Mouse (Mus musculus): ENCODE data around the gene Il16.

Il16 gene

DNA sequence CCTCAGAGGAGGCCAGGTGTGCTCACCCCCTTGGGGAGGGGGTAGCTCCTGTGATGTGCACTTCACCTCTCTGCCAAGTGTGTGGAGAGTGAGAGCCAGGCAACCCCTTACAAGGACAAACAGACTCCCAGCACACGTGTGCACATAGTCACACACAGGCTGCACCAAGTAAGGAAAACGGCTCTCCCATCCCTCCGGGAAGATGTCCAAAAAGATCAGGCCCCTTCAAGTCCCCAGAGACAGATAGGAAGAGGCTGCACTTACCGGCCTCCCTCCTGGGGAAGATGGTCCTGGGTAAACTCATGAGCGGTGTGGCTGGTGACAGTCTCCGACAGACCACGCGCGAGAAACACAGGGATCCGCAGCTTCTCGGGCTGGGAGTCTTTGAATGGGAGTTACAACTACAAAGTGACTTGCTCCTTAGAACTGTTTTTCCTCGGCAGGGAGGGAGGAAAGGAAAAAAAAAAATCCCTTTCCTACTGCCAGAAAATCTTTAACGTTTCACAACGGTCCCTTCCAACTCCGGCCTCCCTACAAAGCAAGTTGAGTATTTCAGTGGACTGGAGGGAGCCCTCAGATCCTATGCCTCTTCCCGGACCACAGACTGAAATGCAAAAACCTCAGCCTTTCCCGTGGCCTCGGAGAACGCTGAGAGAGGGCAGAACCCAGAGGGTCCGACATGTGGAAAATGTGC, at the start of gene Il16:
TSS of gene Il16 (minus strand) at position 314 of the 694 bp plus-strand sequence.
- no peak for DNase-seq (ENCODE audit: low spot score in 2 of 2)

- DNase-seq (ENCODE audit: low spot score in 2 of 2) = no peak
Measured at GRCm38 (mm10) chr7:83794705-83795104, 49.2 kb upstream of the Il16 start, which contains the start of gene Cfap161. Gene Cfap161, minus strand, starts transcription at chr7:83794880.

- DNase-seq (ENCODE audit: low spot score in 2 of 2) = no peak
Measured at GRCm38 (mm10) chr7:83794006-83794683, 48.6 kb upstream of the Il16 start.

- DNase-seq (ENCODE audit: low spot score in 2 of 2) = no peak
Measured at GRCm38 (mm10) chr7:83780881-83781280, 35.4 kb upstream of the Il16 start.

- DNase-seq (ENCODE audit: low spot score in 2 of 2) = no peak
Measured at GRCm38 (mm10) chr7:83780026-83780425, 34.5 kb upstream of the Il16 start.

- no peak for DNase-seq (ENCODE audit: low spot score in 2 of 2)
Measured at GRCm38 (mm10) chr7:83779028-83779427, 33.5 kb upstream of the Il16 start.

GRCm38 (mm10) chr7:83778516-83778915, 33.0 kb upstream of the Il16 start:
- no peak for DNase-seq (ENCODE audit: low spot score in 2 of 2)

GRCm38 (mm10) chr7:83774721-83775120, 29.2 kb upstream of the Il16 start:
- DNase-seq (ENCODE audit: low spot score in 2 of 2) = peak in 1 of 2 experiments; percentile 20

GRCm38 (mm10) chr7:83763674-83764073, 18.1 kb upstream of the Il16 start:
- no peak for DNase-seq (ENCODE audit: low spot score in 2 of 2)

DNA sequence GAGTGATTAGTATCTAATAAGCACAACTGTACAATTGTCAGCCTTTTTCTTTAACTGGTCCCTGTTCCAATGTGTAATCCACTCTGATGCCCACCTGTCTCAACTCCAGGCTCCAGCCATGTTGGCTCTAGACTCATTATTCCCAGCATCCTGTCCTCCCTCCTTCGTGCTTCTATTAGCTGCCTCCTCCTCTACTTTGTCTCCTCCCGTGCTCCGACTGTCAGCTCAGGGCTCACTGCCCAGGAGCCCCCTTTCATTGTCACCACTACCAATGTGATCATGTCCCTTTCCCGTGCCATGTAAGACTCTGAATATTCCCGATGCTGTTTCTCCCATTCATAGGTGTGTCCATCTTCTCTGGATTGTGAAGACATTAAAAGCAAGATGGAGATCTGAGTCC, 16.8 kb upstream of the Il16 start:
- no peak for DNase-seq (ENCODE audit: low spot score in 2 of 2)

GRCm38 (mm10) chr7:83751055-83751454, 5.5 kb upstream of the Il16 start:
- no peak for DNase-seq (ENCODE audit: low spot score in 2 of 2)

- DNase-seq (ENCODE audit: low spot score in 2 of 2) = no peak
Measured at GRCm38 (mm10) chr7:83748405-83748804, 2.9 kb upstream of the Il16 start.

- no peak for DNase-seq (ENCODE audit: low spot score in 2 of 2)
Measured at GRCm38 (mm10) chr7:83746107-83746687, 671 bp upstream of the Il16 start.

- DNase-seq (ENCODE audit: low spot score in 2 of 2) = no peak
Measured at GRCm38 (mm10) chr7:83745065-83745412, 487 bp downstream of the Il16 start.

- no peak for DNase-seq (ENCODE audit: low spot score in 2 of 2)
Measured at GRCm38 (mm10) chr7:83744250-83744649, 1.3 kb downstream of the Il16 start.

DNA sequence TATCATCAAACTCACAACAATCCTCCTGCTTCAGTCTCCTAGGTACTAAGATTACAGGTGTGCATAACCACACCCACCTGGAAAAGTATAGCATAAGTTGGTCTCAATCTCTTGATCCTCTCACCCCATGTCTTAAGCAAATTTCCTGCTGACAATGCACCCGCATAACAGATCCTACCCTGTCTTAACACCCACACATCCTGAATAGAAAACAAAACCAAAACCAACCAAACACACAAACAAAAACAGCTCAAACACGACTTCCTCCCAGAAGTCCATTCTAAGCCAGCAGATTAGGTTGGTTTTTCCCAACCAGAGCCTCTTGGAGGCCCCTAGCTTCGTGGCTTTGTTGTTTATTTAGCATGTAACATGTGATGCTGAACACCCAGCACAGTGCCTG, 2.8 kb downstream of the Il16 start:
- no peak for DNase-seq (ENCODE audit: low spot score in 2 of 2)

GRCm38 (mm10) chr7:83742026-83742425, 3.5 kb downstream of the Il16 start:
- DNase-seq (ENCODE audit: low spot score in 2 of 2) = no peak

DNA sequence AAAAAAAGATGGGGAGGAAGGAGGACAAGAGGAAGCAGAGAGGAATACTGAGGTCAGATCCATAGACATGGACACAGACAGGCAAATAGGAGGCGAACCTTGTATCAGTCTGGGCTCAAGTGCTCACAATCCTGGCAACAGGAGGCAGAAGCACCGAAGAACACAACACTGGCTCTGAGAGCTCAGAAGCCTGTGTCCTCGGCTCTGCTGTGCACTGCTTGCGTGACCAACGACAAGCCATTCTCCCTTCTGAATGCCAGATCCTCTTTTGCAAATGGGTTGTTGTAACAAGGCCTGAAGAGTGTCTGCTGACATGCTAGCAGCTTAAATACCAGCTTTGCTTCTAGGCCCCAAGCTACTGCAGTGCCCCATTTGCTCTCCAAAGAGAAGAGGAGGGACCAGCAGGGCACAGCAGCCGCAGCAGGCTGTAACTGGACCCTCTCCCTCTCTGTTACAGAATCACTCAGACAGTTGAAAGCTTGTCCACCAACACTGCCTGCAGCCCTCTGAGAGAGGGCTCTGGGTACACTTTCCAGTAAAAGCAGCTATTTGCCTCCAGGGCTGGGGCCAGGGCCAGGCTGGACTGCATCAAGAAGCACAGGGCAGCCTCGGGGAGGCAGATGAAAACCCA, 5.7 kb downstream of the Il16 start:
- no peak for DNase-seq (ENCODE audit: low spot score in 2 of 2)

DNA sequence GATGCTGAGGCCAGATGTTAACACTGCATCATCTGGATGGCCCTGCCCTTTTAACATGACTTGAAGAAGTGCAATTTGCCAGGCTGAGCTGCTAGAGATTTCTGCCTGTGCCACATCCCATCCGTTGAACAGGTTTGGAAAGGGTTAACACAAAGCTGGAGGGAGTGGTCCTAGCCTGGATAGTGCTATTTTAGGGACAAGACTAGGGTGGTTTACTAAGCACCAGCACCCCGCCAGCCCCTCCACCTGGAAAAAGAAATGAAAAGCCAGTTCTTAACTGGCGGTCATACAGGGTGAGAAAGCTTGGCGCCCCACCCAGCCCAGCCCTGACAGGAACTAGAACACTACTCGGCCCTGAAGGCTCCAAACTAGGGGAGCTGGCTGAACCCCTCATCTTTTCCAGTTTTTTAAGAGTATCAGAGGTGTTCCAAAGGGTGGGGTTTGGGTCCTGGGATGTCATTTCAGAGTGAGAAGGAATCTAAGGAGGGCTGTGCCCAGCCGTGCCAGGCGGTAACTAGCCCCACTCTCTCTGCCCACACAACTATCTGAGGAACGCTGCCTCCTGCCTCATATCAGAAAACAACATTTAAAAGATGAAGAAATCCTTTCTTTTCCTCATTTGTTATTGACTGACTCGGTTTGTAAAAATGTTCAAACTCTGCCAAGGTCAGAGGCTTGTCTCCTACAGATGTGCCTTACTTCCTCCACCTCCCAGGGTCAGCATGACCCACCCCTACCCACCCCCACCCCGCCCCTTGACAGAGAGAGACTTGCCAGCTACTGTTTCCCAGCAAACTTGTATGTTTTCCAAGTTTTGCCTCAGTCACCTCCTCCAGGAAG, 6.7 kb downstream of the Il16 start:
- no peak for DNase-seq (ENCODE audit: low spot score in 2 of 2)

- DNase-seq (ENCODE audit: low spot score in 2 of 2) = no peak
Measured at GRCm38 (mm10) chr7:83737914-83738490, 7.5 kb downstream of the Il16 start.

GRCm38 (mm10) chr7:83736341-83737115, 9.0 kb downstream of the Il16 start:
- no peak for DNase-seq (ENCODE audit: low spot score in 2 of 2)
